Mouse (Mus musculus) T-helper 1 cell (primary cell): Measurements from ENCODE around the gene Fank1.

Experiments used
- in situ Hi-C: fragments of 300-600 bp; cut with MboI, MseI; formaldehyde crosslinking; loops from one replicate; pipeline ENCODE4 v1.15.1; 2025; ENCODE audit warnings: high pct_unique_total_duplicates

Fank1 gene

GRCm38 (mm10) chr7:133891298-133891697, 114.6 kb downstream of the Fank1 start:
- in situ Hi-C loops = no loop called here

GRCm38 (mm10) chr7:133891796-133892195, 115.1 kb downstream of the Fank1 start:
- in situ Hi-C loops = no loop called here

- in situ Hi-C loops = no loop called here
Measured at GRCm38 (mm10) chr7:133899391-133899790, 122.7 kb downstream of the Fank1 start.

GRCm38 (mm10) chr7:133908966-133909365, 132.3 kb downstream of the Fank1 start:
- in situ Hi-C loops = no loop called here

- in situ Hi-C loops = no loop called here
Measured at GRCm38 (mm10) chr7:133909833-133910375, 133.2 kb downstream of the Fank1 start.

GRCm38 (mm10) chr7:133911881-133912280, 135.2 kb downstream of the Fank1 start:
- in situ Hi-C loops = no loop called here

GRCm38 (mm10) chr7:133916230-133916629, 139.6 kb downstream of the Fank1 start:
- in situ Hi-C loops = no loop called here

GRCm38 (mm10) chr7:133919306-133919705, 142.6 kb downstream of the Fank1 start:
- in situ Hi-C loops = no loop called here

- in situ Hi-C loops = no loop called here
Measured at GRCm38 (mm10) chr7:133919918-133920317, 143.3 kb downstream of the Fank1 start.

- in situ Hi-C loops = no loop called here
Measured at GRCm38 (mm10) chr7:133920724-133921123, 144.1 kb downstream of the Fank1 start.

- in situ Hi-C loops = no loop called here
Measured at GRCm38 (mm10) chr7:133921291-133921690, 144.6 kb downstream of the Fank1 start.

GRCm38 (mm10) chr7:133923994-133924393, 147.3 kb downstream of the Fank1 start:
- in situ Hi-C loops = no loop called here

GRCm38 (mm10) chr7:133925771-133926170, 149.1 kb downstream of the Fank1 start:
- in situ Hi-C loops = no loop called here

- in situ Hi-C loops = no loop called here
Measured at GRCm38 (mm10) chr7:133928981-133929380, 152.3 kb downstream of the Fank1 start.
